Mouse (Mus musculus) lung, postnatal 0 days (tissue): ENCODE measurements at regions not wholly inside any gene's neighbourhood (a gene's known extent, or its start where the extent isn't known, plus 50 kb on each side); places are given as distances from the start of the nearest gene placed in this dataset.
A peak's percentile ranks its signal among the peaks of the same experiment; 100 is the strongest.

Source experiments
- CTCF ChIP-seq: IDR thresholded peaks from 2 replicates; pipeline ENCODE4 v1.5.1; 2016; ENCODE audit warnings: antibody characterized with exemption, mild to moderate bottlenecking
- EP300 ChIP-seq: IDR thresholded peaks from 2 replicates; pipeline ENCODE4 v1.6.1; 2016; ENCODE audit warnings: antibody characterized with exemption, mild to moderate bottlenecking, control low read depth

DNA sequence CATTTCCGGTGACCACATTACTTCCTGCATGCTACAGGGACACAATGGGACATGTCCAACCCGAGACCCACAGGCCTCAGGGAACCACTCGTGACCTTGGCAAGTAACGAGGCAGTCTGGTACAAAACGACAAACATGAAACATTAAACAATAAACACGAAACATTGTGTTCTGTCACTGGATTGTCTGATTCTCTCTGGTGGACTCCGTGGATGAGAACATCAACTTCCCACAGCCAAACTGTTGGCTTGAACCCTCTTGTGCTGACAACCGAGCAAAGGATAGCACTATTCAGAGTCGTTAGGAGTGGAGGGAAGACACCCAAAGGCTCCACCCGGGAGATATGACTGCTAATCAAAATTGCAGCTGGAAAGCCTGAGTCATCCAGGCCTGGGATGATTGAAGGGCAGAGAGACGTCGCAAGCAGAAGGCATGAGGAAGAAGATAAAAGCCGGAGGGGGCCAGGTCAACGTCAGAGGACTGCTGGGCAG is 176.6 kb downstream of the Cand1 start:
- TF ChIP-seq CTCF (no peak), EP300 (peak; percentile 94)
